Mouse (Mus musculus): Measurements from ENCODE around the gene Fam173a. TPM values are rescaled to one million over a fixed set of nuclear protein-coding genes. Genes with fewer than 3 reads are reported as not detected.
A peak's percentile ranks its signal among the peaks of the same experiment; 100 is the strongest.
"Not testable (repeated sequence)": the region's sequence is repeated elsewhere in the genome, so short reads cannot be mapped to it uniquely, and the experiment has no call there.

The Fam173a gene
- polyA plus RNA-seq, 1 experiment from 2014 or later = 93.8 TPM

DNA sequence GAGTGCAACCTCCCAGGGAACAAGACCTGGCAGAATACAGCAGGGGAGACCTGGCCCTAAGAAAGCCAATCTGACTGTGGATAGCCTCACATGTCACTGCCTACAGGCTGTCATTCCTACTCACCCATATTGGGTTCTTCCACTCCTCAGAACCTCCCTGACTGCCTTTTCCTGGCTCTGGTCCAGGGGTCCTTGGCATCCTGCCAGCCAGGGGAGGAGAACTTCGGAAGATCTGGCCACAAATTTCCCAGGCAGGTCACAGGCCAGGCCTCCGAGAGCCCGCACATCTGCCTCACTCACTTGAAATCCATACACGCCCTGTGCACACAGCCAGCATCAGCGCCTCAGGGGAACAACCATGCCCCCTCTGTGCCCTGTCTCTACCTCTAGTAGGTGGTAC is 41.3 kb downstream of the Fam173a start:
- Histone ChIP-seq H3K27me3 (replicated peaks; ENCODE audit: control insufficient read depth, insufficient read depth, low read length) (no peaks in the 10 kb centered on the region), H3K9ac (ENCODE audit: low read length) (no peak overlapping the region), H3K27ac (ENCODE audit: low read depth) (no peak overlapping the region), H3K36me3 (ENCODE audit: control insufficient read depth, insufficient read depth, low read length) (no peaks in the 10 kb centered on the region), H3K4me3 (ENCODE audit: low read depth, low read length) (no peak overlapping the region), H3K4me2 (ENCODE audit: low read length) (no peak overlapping the region), H3K9me3 (ENCODE audit: control insufficient read depth, low read length) (no peaks in the 10 kb centered on the region), H3K4me1 (replicated peaks; ENCODE audit: control insufficient read depth, insufficient read depth, low read length) (peaks cover 11% of the 10 kb centered on the region)
- DNase-seq (ENCODE audit: low spot score) = peak; percentile 64
- WGBS = 34% methylated on average over 5 of the region's 5 CpGs
- ATAC-seq (replicated peaks; ENCODE audit: low FRiP score, low TSS enrichment, low read depth) = no peak

DNA sequence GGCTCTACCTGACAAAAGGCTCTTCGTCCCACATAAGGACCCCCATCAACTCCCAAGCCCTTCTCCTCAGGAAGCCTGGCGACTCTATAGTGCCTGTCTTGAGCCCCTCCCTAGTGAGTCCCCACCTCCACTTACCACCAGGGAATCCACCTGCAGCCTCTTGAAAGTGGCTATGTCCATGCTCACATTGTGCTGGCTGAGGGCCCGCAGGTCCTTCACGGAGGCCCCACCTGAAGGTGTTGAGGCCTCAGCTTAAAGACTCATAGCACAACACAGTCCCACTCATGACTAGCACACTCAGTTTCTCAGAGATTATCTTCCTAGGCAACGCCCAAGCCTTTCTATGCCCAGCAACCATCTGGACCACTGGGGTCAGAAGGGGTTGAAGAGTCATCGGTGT is 43.4 kb downstream of the Fam173a start:
- 89% methylated on average over 6 of the region's 6 CpGs for WGBS
- ATAC-seq (replicated peaks; ENCODE audit: low FRiP score, low TSS enrichment, low read depth) = no peak
- Histone ChIP-seq H3K9ac (ENCODE audit: low read length) (no peak overlapping the region), H3K27ac (ENCODE audit: low read depth) (no peak overlapping the region), H3K36me3 (ENCODE audit: control insufficient read depth, insufficient read depth, low read length) (no peaks in the 10 kb centered on the region), H3K4me3 (ENCODE audit: low read depth, low read length) (no peak overlapping the region), H3K4me1 (replicated peaks; ENCODE audit: control insufficient read depth, insufficient read depth, low read length) (peaks cover 6% of the 10 kb centered on the region; the same call in 1 of the 2 replicates), H3K4me2 (ENCODE audit: low read length) (no peak overlapping the region), H3K9me3 (ENCODE audit: control insufficient read depth, low read length) (no peaks in the 10 kb centered on the region), H3K27me3 (replicated peaks; ENCODE audit: control insufficient read depth, insufficient read depth, low read length) (no peaks in the 10 kb centered on the region)
- DNase-seq (ENCODE audit: low spot score) = no peak

DNA sequence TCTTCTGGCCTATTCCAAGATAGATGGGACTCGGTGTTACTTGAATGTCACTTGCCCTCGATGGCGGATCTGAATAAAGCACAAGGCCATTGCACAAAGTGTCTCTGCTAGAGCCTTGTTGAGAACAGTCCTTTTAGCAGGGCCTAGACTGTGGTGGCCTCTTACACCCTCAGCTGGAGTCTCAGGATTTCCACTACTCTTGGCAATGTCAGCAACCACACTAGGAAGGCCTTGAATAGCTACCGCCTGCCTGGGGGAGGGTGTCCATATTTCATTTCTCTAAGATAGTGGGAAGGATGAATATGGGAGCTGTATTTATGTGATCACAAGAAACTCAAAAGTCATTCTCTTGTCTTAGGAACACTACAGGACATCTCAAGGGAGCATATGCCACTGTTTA is 44.5 kb downstream of the Fam173a start:
- Histone ChIP-seq H3K27ac (ENCODE audit: low read depth) (no peak overlapping the region), H3K4me3 (ENCODE audit: low read depth, low read length) (no peak overlapping the region), H3K27me3 (replicated peaks; ENCODE audit: control insufficient read depth, insufficient read depth, low read length) (no peaks in the 10 kb centered on the region), H3K36me3 (ENCODE audit: control insufficient read depth, insufficient read depth, low read length) (no peaks in the 10 kb centered on the region), H3K9me3 (ENCODE audit: control insufficient read depth, low read length) (no peaks in the 10 kb centered on the region), H3K9ac (ENCODE audit: low read length) (no peak overlapping the region), H3K4me1 (replicated peaks; ENCODE audit: control insufficient read depth, insufficient read depth, low read length) (peaks cover 6% of the 10 kb centered on the region; the same call in 1 of the 2 replicates), H3K4me2 (ENCODE audit: low read length) (no peak overlapping the region)
- WGBS = 95% methylated on average over 4 of the region's 4 CpGs
- DNase-seq (ENCODE audit: low spot score) (no peak), ATAC-seq (replicated peaks; ENCODE audit: low FRiP score, low TSS enrichment, low read depth) (no peak)

DNA sequence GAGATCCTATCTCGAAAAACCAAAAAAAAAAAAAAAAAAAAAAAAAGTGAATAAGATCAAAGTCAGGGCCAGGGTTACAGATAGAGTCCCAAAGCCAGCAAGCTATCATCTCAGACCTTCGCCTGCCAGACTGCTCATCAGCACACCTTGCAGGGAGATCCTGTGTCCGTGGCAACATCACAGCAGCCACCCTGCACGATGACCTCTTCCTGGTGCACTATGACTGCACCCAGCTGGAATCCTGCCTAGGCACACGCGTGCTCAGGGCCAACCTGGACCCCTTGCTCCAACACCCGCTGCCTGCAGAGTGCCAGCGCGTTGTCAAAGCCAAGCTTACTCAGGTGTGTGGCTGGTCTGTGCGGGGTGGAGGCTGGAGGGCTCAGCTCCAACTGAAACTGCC is 48.4 kb downstream of the Fam173a start:
- no peak overlapping the region for H3K4me2 ChIP-seq (ENCODE audit: low read length)
- H3K9me3 ChIP-seq (ENCODE audit: control insufficient read depth, low read length) = no peaks in the 10 kb centered on the region
- H3K4me3 ChIP-seq (ENCODE audit: low read depth, low read length) = no peak overlapping the region
- WGBS = 74% methylated on average over 10 of the region's 10 CpGs
- no peaks in the 10 kb centered on the region for H3K27me3 ChIP-seq (replicated peaks; ENCODE audit: control insufficient read depth, insufficient read depth, low read length)
- H3K4me1 ChIP-seq (replicated peaks; ENCODE audit: control insufficient read depth, insufficient read depth, low read length) = no peaks in the 10 kb centered on the region
- ATAC-seq (replicated peaks; ENCODE audit: low FRiP score, low TSS enrichment, low read depth) (no peak), DNase-seq (ENCODE audit: low spot score) (no peak)
- no peaks in the 10 kb centered on the region for H3K36me3 ChIP-seq (ENCODE audit: control insufficient read depth, insufficient read depth, low read length)
- H3K27ac ChIP-seq (ENCODE audit: low read depth) = no peak overlapping the region
- H3K9ac ChIP-seq (ENCODE audit: low read length) = no peak overlapping the region

DNA sequence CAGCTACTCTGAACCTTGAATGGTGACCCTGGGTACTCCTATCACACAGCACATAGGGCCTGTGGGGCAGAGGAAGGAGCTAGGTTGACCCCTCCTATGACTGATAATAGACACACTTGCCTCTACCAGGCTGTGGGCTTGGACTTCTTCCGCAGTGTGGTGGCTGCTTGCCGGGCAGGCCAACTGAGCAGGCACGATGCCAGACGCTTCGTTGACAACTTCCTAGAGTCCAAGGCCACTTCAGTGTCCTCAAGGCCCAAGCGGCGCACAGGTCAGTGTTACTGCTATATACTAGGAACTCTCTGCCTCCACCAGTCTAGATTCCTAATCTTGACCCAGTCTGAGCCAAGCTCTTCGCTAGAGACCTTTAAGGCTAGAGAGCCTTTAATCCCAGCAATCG is 48.9 kb downstream of the Fam173a start:
- Histone ChIP-seq H3K4me3 (ENCODE audit: low read depth, low read length) (no peak overlapping the region), H3K4me1 (replicated peaks; ENCODE audit: control insufficient read depth, insufficient read depth, low read length) (no peaks in the 10 kb centered on the region), H3K36me3 (ENCODE audit: control insufficient read depth, insufficient read depth, low read length) (no peaks in the 10 kb centered on the region), H3K9me3 (ENCODE audit: control insufficient read depth, low read length) (no peaks in the 10 kb centered on the region), H3K9ac (ENCODE audit: low read length) (no peak overlapping the region), H3K4me2 (ENCODE audit: low read length) (no peak overlapping the region), H3K27me3 (replicated peaks; ENCODE audit: control insufficient read depth, insufficient read depth, low read length) (no peaks in the 10 kb centered on the region), H3K27ac (ENCODE audit: low read depth) (no peak overlapping the region)
- ATAC-seq (replicated peaks; ENCODE audit: low FRiP score, low TSS enrichment, low read depth) (no peak), DNase-seq (ENCODE audit: low spot score) (no peak)
- 88% methylated on average over 9 of the region's 9 CpGs for WGBS

DNA sequence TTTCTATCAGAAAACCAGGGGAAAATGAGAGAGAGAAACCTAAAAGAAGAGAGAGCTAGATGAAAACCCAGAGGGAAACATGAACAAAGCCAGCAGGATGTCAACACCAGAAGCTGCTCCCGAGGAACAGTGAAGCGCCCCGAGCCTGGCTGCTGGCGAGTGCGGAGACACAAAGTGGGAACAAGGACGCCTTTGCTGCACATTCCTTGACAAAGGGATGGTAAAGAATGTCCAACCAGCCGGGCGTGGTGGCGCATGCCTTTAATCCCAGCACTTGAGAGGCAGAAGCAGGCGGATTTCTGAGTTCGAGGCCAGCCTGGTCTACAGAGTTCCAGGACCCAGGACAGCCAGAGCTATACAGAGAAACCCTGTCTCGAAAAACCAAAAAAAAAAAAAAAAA is 51.2 kb downstream of the Fam173a start:
- H3K4me1 ChIP-seq (replicated peaks; ENCODE audit: control insufficient read depth, insufficient read depth, low read length); H3K36me3 ChIP-seq (ENCODE audit: control insufficient read depth, insufficient read depth, low read length); H3K27me3 ChIP-seq (replicated peaks; ENCODE audit: control insufficient read depth, insufficient read depth, low read length); H3K9me3 ChIP-seq (ENCODE audit: control insufficient read depth, low read length); H3K4me2 ChIP-seq (ENCODE audit: low read length); H3K4me3 ChIP-seq (ENCODE audit: low read depth, low read length); DNase-seq (ENCODE audit: low spot score); ATAC-seq (replicated peaks; ENCODE audit: low FRiP score, low TSS enrichment, low read depth); H3K9ac ChIP-seq (ENCODE audit: low read length); H3K27ac ChIP-seq (ENCODE audit: low read depth): not testable (repeated sequence)
- 78% methylated on average over 12 of the region's 12 CpGs for WGBS

Small RNA genes lying within 50 kb of the gene (microRNA-seq; reads per million reads assigned to microRNA genes)
- gene Gm25083 (not detected), gene Mir3082 (0.59 reads per million), gene Mir6966 (0.25 reads per million)

Other genes with a start within 250 kb of the Fam173a start
- gene Sox8, start 222.2 kb downstream of the Fam173a start, polyA plus RNA-seq (2014; fragmentation: Nextera tagmentation; extraction: Ambion mirVana) = 9.1 and 9.4 TPM in 2 replicates
- gene Lmf1, start 213.8 kb downstream of the Fam173a start, polyA plus RNA-seq (2014; fragmentation: Nextera tagmentation; extraction: Ambion mirVana) = 31.3 and 33.5 TPM in 2 replicates
- 2.4 and 2.7 TPM in 2 replicates for gene Gng13, start 75.7 kb downstream of the Fam173a start, polyA plus RNA-seq (2014; fragmentation: Nextera tagmentation; extraction: Ambion mirVana)
- gene Chtf18, start 65.5 kb downstream of the Fam173a start, polyA plus RNA-seq (2014; fragmentation: Nextera tagmentation; extraction: Ambion mirVana) = 22.2 and 23.0 TPM in 2 replicates
- 23.7 and 24.6 TPM in 2 replicates for gene Rpusd1, start 65.2 kb downstream of the Fam173a start, polyA plus RNA-seq (2014; fragmentation: Nextera tagmentation; extraction: Ambion mirVana)
- 0.08 TPM in 1 of 2 replicates, not detected in the other for gene Mslnl, start 56.9 kb downstream of the Fam173a start, polyA plus RNA-seq (2014; fragmentation: Nextera tagmentation; extraction: Ambion mirVana)
- 10.5 and 12.9 TPM in 2 replicates for gene Msln, start 38.5 kb downstream of the Fam173a start, polyA plus RNA-seq (2014; fragmentation: Nextera tagmentation; extraction: Ambion mirVana)
- gene Narfl, start 19.1 kb downstream of the Fam173a start, polyA plus RNA-seq (2014; fragmentation: Nextera tagmentation; extraction: Ambion mirVana) = 25.2 and 29.3 TPM in 2 replicates
- 57.2 and 67.8 TPM in 2 replicates for gene Haghl, start 7.2 kb downstream of the Fam173a start, polyA plus RNA-seq (2014; fragmentation: Nextera tagmentation; extraction: Ambion mirVana)
- 0.28 TPM in 2 replicates for gene Ccdc78, start 6.3 kb downstream of the Fam173a start, polyA plus RNA-seq (2014; fragmentation: Nextera tagmentation; extraction: Ambion mirVana)
- 0.34 TPM in 1 of 2 replicates, not detected in the other for gene AC134908.4, start 2.8 kb upstream of the Fam173a start, polyA plus RNA-seq (2014; fragmentation: Nextera tagmentation; extraction: Ambion mirVana)
- 8.6 and 9.2 TPM in 2 replicates for gene Metrn, start 4.2 kb upstream of the Fam173a start, polyA plus RNA-seq (2014; fragmentation: Nextera tagmentation; extraction: Ambion mirVana)
- gene Fbxl16, start 16.2 kb upstream of the Fam173a start, polyA plus RNA-seq (2014; fragmentation: Nextera tagmentation; extraction: Ambion mirVana) = 3.9 and 4.7 TPM in 2 replicates
- gene Wdr24, start 30.7 kb upstream of the Fam173a start, polyA plus RNA-seq (2014; fragmentation: Nextera tagmentation; extraction: Ambion mirVana) = 29.4 and 30.8 TPM in 2 replicates
- gene Jmjd8, start 36.0 kb upstream of the Fam173a start, polyA plus RNA-seq (2014; fragmentation: Nextera tagmentation; extraction: Ambion mirVana) = 39.5 and 40.2 TPM in 2 replicates
- 345 and 350 TPM in 2 replicates for gene Stub1, start 40.5 kb upstream of the Fam173a start, polyA plus RNA-seq (2014; fragmentation: Nextera tagmentation; extraction: Ambion mirVana)
- gene Rhbdl1, start 44.4 kb upstream of the Fam173a start, polyA plus RNA-seq (2014; fragmentation: Nextera tagmentation; extraction: Ambion mirVana) = 1.3 and 1.5 TPM in 2 replicates
- 1.6 and 2.3 TPM in 2 replicates for gene Gm20683, start 48.9 kb upstream of the Fam173a start, polyA plus RNA-seq (2014; fragmentation: Nextera tagmentation; extraction: Ambion mirVana)
- gene Rhot2, start 52.0 kb upstream of the Fam173a start, polyA plus RNA-seq (2014; fragmentation: Nextera tagmentation; extraction: Ambion mirVana) = 10.4 and 11.5 TPM in 2 replicates
- 18.2 and 19.8 TPM in 2 replicates for gene Wdr90, start 68.6 kb upstream of the Fam173a start, polyA plus RNA-seq (2014; fragmentation: Nextera tagmentation; extraction: Ambion mirVana)
- gene Mcrip2, start 75.9 kb upstream of the Fam173a start, polyA plus RNA-seq (2014; fragmentation: Nextera tagmentation; extraction: Ambion mirVana) = 44.1 and 61.2 TPM in 2 replicates
- gene Mettl26, start 82.2 kb upstream of the Fam173a start, polyA plus RNA-seq (2014; fragmentation: Nextera tagmentation; extraction: Ambion mirVana) = 63.2 and 64.1 TPM in 2 replicates
- gene Wfikkn1, start 88.0 kb upstream of the Fam173a start, polyA plus RNA-seq (2014; fragmentation: Nextera tagmentation; extraction: Ambion mirVana) = 0.40 and 0.69 TPM in 2 replicates
- 14.2 and 14.6 TPM in 2 replicates for gene Rab40c, start 126.8 kb upstream of the Fam173a start, polyA plus RNA-seq (2014; fragmentation: Nextera tagmentation; extraction: Ambion mirVana)
- 59.9 and 60.8 TPM in 2 replicates for gene Pigq, start 152.0 kb upstream of the Fam173a start, polyA plus RNA-seq (2014; fragmentation: Nextera tagmentation; extraction: Ambion mirVana)
- not detected in 2 replicates for gene Nhlrc4, start 152.1 kb upstream of the Fam173a start, polyA plus RNA-seq (2014; fragmentation: Nextera tagmentation; extraction: Ambion mirVana)
- gene A930017K11Rik, start 159.7 kb upstream of the Fam173a start, polyA plus RNA-seq (2014; fragmentation: Nextera tagmentation; extraction: Ambion mirVana) = 0.28 TPM in 1 of 2 replicates, not detected in the other
- 23.4 and 23.5 TPM in 2 replicates for gene Capn15, start 192.9 kb upstream of the Fam173a start, polyA plus RNA-seq (2014; fragmentation: Nextera tagmentation; extraction: Ambion mirVana)

Data from intestine, embryonic 14.5 days (tissue).